Mouse (Mus musculus): ENCODE results near the gene Cyb561.

DNA sequence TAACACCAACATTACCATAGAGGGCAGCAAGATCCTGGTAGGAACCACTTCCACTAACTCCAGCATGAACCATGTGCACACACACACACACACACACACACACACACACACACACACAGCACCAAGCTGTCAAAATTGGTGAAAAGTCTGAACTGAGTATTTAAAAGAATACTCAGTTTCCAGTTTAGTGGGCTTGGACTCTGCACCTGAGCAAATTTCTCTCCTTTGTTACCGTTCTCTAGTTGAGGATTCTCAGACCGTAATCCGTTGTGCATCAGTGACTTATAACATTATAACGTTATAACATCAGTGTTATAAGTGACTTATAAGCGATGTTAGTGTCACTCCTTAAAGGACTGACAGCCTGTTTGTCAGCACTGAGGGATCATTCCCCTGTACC, 22.5 kb upstream of the Cyb561 start:
- no peak for TF ChIP-seq CTCF (IDR thresholded peaks at IDR 0.05)
- no peak for TF ChIP-seq EP300 (IDR thresholded peaks at IDR 0.05)

All from lung, postnatal 0 days (tissue).